Mouse (Mus musculus) midbrain, embryonic 16.5 days (tissue): ENCODE results near the gene Adcy5. TPM values are rescaled to one million over a fixed set of nuclear protein-coding genes. Genes with fewer than 3 reads are reported as not detected.

Experiments used
- ATAC-seq: fragments of 200-750 bp; cut with Nextera tagmentation; 2 replicates; pipeline ENCODE4 v1.8.0; 2017; ENCODE audit warnings: moderate TSS enrichment
- H3K27ac ChIP-seq: fragments of 300-500 bp; sonication (generic); 2 replicates; pipeline ENCODE4 v1.5.1; 2014; ENCODE audit warnings: mild to moderate bottlenecking, low read length, mixed read lengths
- H3K27me3 ChIP-seq: fragments of 300-500 bp; sonication (generic); 2 replicates; pipeline ENCODE4 v1.6.1; 2014; ENCODE audit warnings: low read depth, low read length, mixed read lengths; ENCODE audit not compliant: control insufficient read depth, insufficient read depth
- H3K36me3 ChIP-seq: fragments of 300-500 bp; sonication (generic); 2 replicates; pipeline ENCODE4 v1.6.1; 2014; ENCODE audit warnings: mild to moderate bottlenecking, low read length, moderate library complexity, mixed read lengths; ENCODE audit not compliant: control insufficient read depth, insufficient read depth
- H3K4me1 ChIP-seq: fragments of 300-500 bp; sonication (generic); 2 replicates; pipeline ENCODE4 v1.6.1; 2014; ENCODE audit warnings: mild to moderate bottlenecking, low read length, mixed read lengths; ENCODE audit not compliant: control insufficient read depth, insufficient read depth
- H3K4me2 ChIP-seq: fragments of 300-500 bp; sonication (generic); 2 replicates; pipeline ENCODE4 v1.6.1; 2014; ENCODE audit warnings: mild to moderate bottlenecking, low read length, mixed read lengths
- H3K4me3 ChIP-seq: fragments of 300-500 bp; sonication (generic); 2 replicates; pipeline ENCODE4 v1.5.1; 2014; ENCODE audit warnings: low read depth, mild to moderate bottlenecking, low read length, moderate library complexity, mixed read lengths
- H3K9ac ChIP-seq: fragments of 300-500 bp; sonication (generic); 2 replicates; pipeline ENCODE4 v1.6.1; 2014; ENCODE audit warnings: low read depth, low read length, mixed read lengths
- H3K9me3 ChIP-seq: fragments of 300-500 bp; sonication (generic); replicated peaks from 2 replicates; pipeline ENCODE4 v1.6.1; 2014; ENCODE audit warnings: mild to moderate bottlenecking, low read length, mixed read lengths; ENCODE audit not compliant: control insufficient read depth, poor library complexity, severe bottlenecking
- WGBS: fragments of 180-500 bp; shearing (Covaris S2); extraction: QIAGEN DNeasy Blood & Tissue Kit; methylation state at CpG from one replicate; pipeline ENCODE4 v1.1.7; 2014; 5-methylcytosine and 5-hydroxymethylcytosine counted together
- polyA plus RNA-seq: library from polyadenylated mRNA; unstranded; fragments of >200 nt; fragmentation: Nextera tagmentation; extraction: Ambion mirVana; gene quantifications from 2 replicates; pipeline ENCODE4 v1.2.1, GENCODE M21; 2015

Adcy5 gene
- polyA plus RNA-seq, 1 experiment from 2014 or later: 7.1 TPM

- no peak for ATAC-seq
- WGBS: 51% methylated on average over 7 of the region's 7 CpGs
- 0 out of 2 replicates have a peak, but pooled peaks cover 3% of the 10 kb centered on the region for H3K4me1 ChIP-seq
- H3K27ac ChIP-seq: no peak overlapping the region
- no peaks in the 10 kb centered on the region for H3K36me3 ChIP-seq
- no peaks in the 10 kb centered on the region for H3K27me3 ChIP-seq
- no peak overlapping the region for H3K4me2 ChIP-seq
- no peak overlapping the region for H3K4me3 ChIP-seq
- no peaks in the 10 kb centered on the region for H3K9me3 ChIP-seq
- no peak overlapping the region for H3K9ac ChIP-seq
Measured at GRCm38 (mm10) chr16:35117436-35117835, 37.2 kb upstream of the Adcy5 start.

DNA sequence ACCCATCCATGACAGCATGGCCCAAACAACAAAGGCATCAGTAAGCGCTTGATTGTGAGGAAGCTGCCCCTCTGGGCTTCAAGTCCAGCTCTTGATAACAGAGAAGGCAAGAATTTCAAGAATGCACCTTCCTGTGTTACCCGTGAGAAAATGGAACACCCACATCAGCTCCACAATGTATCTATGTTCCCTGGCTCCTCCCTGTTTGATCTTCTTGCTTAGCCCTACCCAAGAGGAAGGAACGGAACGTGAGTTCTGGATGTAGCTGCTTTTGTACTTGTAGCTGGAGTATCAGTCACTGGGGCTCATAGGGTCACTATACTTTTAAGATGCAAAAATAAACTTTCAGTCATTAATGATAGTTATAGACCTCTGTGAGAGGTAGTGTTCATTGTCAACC lies 34.1 kb upstream of the Adcy5 start:
- Histone ChIP-seq H3K27me3 (no peaks in the 10 kb centered on the region), H3K4me3 (no peak overlapping the region), H3K4me1 (0 out of 2 replicates have a peak, but pooled peaks cover 3% of the 10 kb centered on the region), H3K36me3 (no peaks in the 10 kb centered on the region), H3K4me2 (no peak overlapping the region), H3K27ac (no peak overlapping the region), H3K9me3 (no peaks in the 10 kb centered on the region), H3K9ac (no peak overlapping the region)
- 85% methylated on average over 4 of the region's 4 CpGs for WGBS
- no peak for ATAC-seq

DNA sequence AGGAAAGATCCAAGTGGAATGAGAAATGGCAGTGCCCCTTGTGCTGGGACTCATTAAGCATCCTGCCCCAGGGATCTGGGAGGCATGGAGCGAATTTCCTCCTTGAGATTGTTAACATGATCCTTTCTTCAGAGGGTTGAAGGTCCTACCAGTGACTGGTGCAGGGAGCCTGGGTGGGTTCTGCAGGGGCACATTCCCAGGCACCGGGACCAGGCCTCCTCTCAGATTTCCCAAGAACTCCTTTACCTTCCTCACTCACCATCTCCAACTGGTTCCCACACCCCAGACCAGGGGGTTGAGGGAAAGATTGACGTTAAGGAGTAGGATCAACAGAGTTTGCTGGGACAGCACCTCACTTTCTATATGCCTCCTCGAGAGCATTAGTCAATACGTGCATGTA lies 27.4 kb upstream of the Adcy5 start:
- no peak overlapping the region for H3K4me3 ChIP-seq
- no peaks in the 10 kb centered on the region for H3K9me3 ChIP-seq
- H3K27ac ChIP-seq: no peak overlapping the region
- H3K27me3 ChIP-seq: no peaks in the 10 kb centered on the region
- WGBS: 95% methylated on average over 5 of the region's 5 CpGs
- no peak overlapping the region for H3K4me2 ChIP-seq
- no peak overlapping the region for H3K9ac ChIP-seq
- no peaks in the 10 kb centered on the region for H3K4me1 ChIP-seq
- no peak for ATAC-seq
- H3K36me3 ChIP-seq: no peaks in the 10 kb centered on the region

DNA sequence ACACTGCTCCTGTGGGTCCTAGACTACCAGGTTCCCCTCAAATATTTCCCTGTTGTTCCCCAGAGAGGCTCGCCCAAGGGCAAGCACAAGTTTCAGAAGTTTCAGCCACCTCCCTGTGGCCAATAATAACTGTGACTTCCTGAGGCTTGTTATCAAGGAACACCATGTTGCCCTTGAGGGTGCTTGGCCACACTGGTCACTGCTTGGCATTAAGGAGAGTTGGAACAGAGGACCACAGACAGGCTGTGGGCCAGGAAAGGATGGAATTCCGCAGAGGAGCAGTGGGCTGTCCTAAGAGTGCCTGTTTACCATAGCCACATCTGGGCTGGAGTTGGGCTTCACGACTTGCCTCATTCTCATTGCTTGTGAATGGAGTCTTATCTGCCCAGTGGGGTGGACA lies 24.5 kb upstream of the Adcy5 start:
- Histone ChIP-seq H3K9ac (no peak overlapping the region), H3K9me3 (no peaks in the 10 kb centered on the region), H3K36me3 (no peaks in the 10 kb centered on the region), H3K4me2 (no peak overlapping the region), H3K4me1 (no peaks in the 10 kb centered on the region), H3K4me3 (no peak overlapping the region), H3K27me3 (no peaks in the 10 kb centered on the region), H3K27ac (no peak overlapping the region)
- 79% methylated on average over 3 of the region's 3 CpGs for WGBS
- ATAC-seq: no peak

DNA sequence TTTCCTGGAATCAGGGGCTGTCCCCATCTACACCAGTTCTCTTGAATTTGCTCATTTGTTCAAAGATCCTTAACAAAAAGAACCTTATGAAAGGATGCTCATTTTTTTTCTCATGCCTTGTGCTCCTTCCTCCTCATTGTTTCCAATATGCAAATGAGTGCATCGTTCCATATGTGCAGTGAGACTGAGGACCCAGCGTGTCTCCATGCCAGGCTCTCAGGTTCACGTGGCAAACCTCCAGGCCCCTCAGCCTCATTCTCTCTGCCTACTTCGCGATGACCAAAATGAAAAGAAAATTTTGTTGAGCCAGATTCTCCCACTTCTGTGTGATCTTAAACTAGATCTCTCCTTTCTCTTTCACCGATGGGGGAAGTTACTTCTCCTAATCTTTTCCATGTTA lies 15.3 kb upstream of the Adcy5 start:
- no peak overlapping the region for H3K27ac ChIP-seq

GRCm38 (mm10) chr16:35139873-35140619 lies 14.6 kb upstream of the Adcy5 start:
- Histone ChIP-seq H3K27ac (peak overlapping the region; percentile 59), H3K9ac (peak overlapping the region; percentile 39; the same call in 1 of the 2 replicates), H3K4me2 (peak overlapping the region; percentile 24), H3K4me3 (no peak overlapping the region), H3K9me3 (no peaks in the 10 kb centered on the region), H3K4me1 (peaks cover 13% of the 10 kb centered on the region), H3K27me3 (no peaks in the 10 kb centered on the region), H3K36me3 (no peaks in the 10 kb centered on the region)
- 8% methylated on average over 11 of the region's 11 CpGs for WGBS
- peak; percentile 87 for ATAC-seq

More for the DNA sequence above, 15.3 kb upstream of the Adcy5 start:
- H3K36me3 ChIP-seq: no peaks in the 10 kb centered on the region
- H3K9me3 ChIP-seq: no peaks in the 10 kb centered on the region
- H3K4me1 ChIP-seq: peaks cover 13% of the 10 kb centered on the region
- ATAC-seq: no peak
- no peak overlapping the region for H3K4me3 ChIP-seq
- H3K4me2 ChIP-seq: no peak overlapping the region; the same call in 1 of the 2 replicates
- WGBS: 30% methylated on average over 6 of the region's 6 CpGs
- no peak overlapping the region for H3K9ac ChIP-seq
- no peaks in the 10 kb centered on the region for H3K27me3 ChIP-seq

DNA sequence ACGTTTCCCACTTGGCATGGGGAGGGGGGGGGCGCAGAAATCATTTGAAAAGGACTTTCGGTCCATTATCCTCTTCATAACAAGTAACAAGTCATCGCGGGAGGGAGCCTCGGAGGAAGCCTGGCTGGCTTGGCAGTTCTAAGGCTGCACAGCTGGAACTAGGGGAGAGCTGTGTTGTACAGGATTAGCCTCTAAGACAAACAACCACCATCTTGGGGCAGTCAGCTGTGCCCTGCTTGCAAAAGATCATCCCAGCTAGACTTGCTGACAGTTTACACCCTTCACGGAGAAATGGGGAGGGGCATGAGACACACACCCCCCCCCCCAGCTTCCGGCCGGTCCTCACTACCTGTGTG lies 14.1 kb upstream of the Adcy5 start:
- peak overlapping the region; percentile 24 for H3K4me2 ChIP-seq
- H3K27me3 ChIP-seq: no peaks in the 10 kb centered on the region
- no peak overlapping the region for H3K9ac ChIP-seq
- peaks cover 13% of the 10 kb centered on the region for H3K4me1 ChIP-seq
- H3K36me3 ChIP-seq: no peaks in the 10 kb centered on the region
- no peaks in the 10 kb centered on the region for H3K9me3 ChIP-seq
- WGBS: 24% methylated on average over 9 of the region's 9 CpGs
- no peak overlapping the region for H3K27ac ChIP-seq
- peak; percentile 70 for ATAC-seq
- H3K4me3 ChIP-seq: no peak overlapping the region

DNA sequence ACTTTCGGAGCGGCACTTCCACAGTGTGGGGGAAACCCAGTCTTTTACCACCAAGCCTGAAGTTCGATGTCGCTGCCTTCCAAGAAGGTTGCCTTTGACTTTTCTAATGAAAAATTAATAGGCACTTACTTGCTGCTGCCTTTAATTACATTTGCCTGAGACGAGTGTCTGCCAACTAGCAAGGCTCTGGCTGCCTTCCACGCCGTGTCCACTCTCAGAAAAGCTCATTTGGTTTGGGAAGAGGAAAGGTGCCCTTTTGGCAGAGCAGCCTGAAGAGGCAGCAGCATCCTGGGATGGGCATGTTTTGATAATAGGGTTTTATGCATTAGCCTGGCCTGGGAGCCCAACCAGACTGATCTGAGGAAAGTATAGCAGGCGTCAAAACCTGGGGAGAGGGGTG lies 12.8 kb upstream of the Adcy5 start:
- 69% methylated on average over 8 of the region's 8 CpGs for WGBS
- H3K9ac ChIP-seq: no peak overlapping the region
- H3K4me3 ChIP-seq: no peak overlapping the region
- peaks cover 13% of the 10 kb centered on the region for H3K4me1 ChIP-seq
- no peaks in the 10 kb centered on the region for H3K27me3 ChIP-seq
- no peak overlapping the region for H3K4me2 ChIP-seq
- H3K27ac ChIP-seq: no peak overlapping the region
- H3K9me3 ChIP-seq: no peaks in the 10 kb centered on the region
- no peak for ATAC-seq
- no peaks in the 10 kb centered on the region for H3K36me3 ChIP-seq

- Histone ChIP-seq H3K4me2 (no peak overlapping the region), H3K27ac (no peak overlapping the region), H3K4me1 (no peaks in the 10 kb centered on the region), H3K9me3 (no peaks in the 10 kb centered on the region), H3K36me3 (no peaks in the 10 kb centered on the region), H3K27me3 (0 out of 2 replicates have a peak, but pooled peaks cover 2% of the 10 kb centered on the region), H3K9ac (no peak overlapping the region), H3K4me3 (no peak overlapping the region)
- no peak for ATAC-seq
- 17% methylated on average over 4 of the region's 4 CpGs for WGBS
Measured at GRCm38 (mm10) chr16:35146153-35146552, 8.5 kb upstream of the Adcy5 start.
